ENCODE assay signal across 9 mouse cellular contexts in genomic region chr7:121963883-121964398, GRCm38 (mm10). TPM values are rescaled to one million over a fixed set of nuclear protein-coding genes. Genes with fewer than 3 reads are reported as not detected.
DNase-seq lines count a peak whose midpoint lies in the region; TF ChIP-seq lines count a peak whose summit lies in the region.
"Had no signal": no experiment of that assay in that cellular context is flagged by ENCODE, and none has a peak within 500 bp of the region (broad histone marks: within the 10 kb centered on the region; RNA-seq: fewer than 3 reads in every experiment).

No protein-coding gene starts in this region.

- intact Hi-C loops in gastrocnemius, adult 2 months (cut with DNase I): loop anchor here (1.0 to 5.0 kb wide), 2 partner anchors 67 to 230 kb away; partner anchors contain the start of gene Scnn1g

- no peak overlapping the region for H3K4me3 ChIP-seq in gastrocnemius, adult 2 months
- H3K4me3 ChIP-seq: midbrain, embryonic 12.5 days had no signal

- no peak overlapping the region for H3K27ac ChIP-seq in gastrocnemius, adult 2 months
- H3K27ac ChIP-seq: midbrain, embryonic 12.5 days had no signal

- DNase-seq in gastrocnemius, adult 2 months: no peak
- no peak for DNase-seq in gastrocnemius, adult 8-10 months (ENCODE audit: low spot score in 2 of 2)
- peak; percentile 25 for DNase-seq in urinary bladder, postnatal 25 days (ENCODE audit: low spot score)
- no peak for DNase-seq in urinary bladder, postnatal 4 days (ENCODE audit: low spot score in 2 of 2)
- DNase-seq in embryo, embryonic 9.5 days (ENCODE audit: extremely low spot score): peak; percentile 34
- peak; percentile 31 to 66 for DNase-seq in layer of hippocampus, postnatal 10 days (ENCODE audit: low spot score in 2 of 2)
- peak; percentile 22 for DNase-seq in right cerebral cortex, postnatal 14 days
- no peak for DNase-seq in ovary, postnatal 36 days (ENCODE audit: low spot score)

- peak; percentile 91 for TF ChIP-seq CTCF in gastrocnemius, adult 2 months (IDR thresholded peaks at IDR 0.05)

RNA-seq across cellular contexts. Expression of gene Cog7, which starts 17.6 kb away (rescaled TPM):
- total RNA-seq in gastrocnemius, adult 2 months (2021): 10 to 100 TPM; 10.5 to 13.9 TPM
- total RNA-seq in gastrocnemius, adult 8-10 months (2022): 10 to 100 TPM; 11.1 to 11.9 (median 11.6) TPM
- total RNA-seq in layer of hippocampus, postnatal 10 days (2021): 10 to 100 TPM; 33.7 to 34.6 TPM

RNA-seq across cellular contexts. Expression of gene Gga2, which starts 57.1 kb away (rescaled TPM):
- total RNA-seq in gastrocnemius, adult 2 months (2021): 10 to 100 TPM; 12.2 to 13.5 TPM
- total RNA-seq in gastrocnemius, adult 8-10 months (2022): 10 to 100 TPM; 13.3 to 17.0 (median 15.2) TPM
- 10 to 100 TPM; 34.1 to 36.0 TPM for total RNA-seq in layer of hippocampus, postnatal 10 days (2021)

Comparison
In these comparisons a context has a peak if more than half of its experiments do, and no peak if none do; other contexts are left out.
1. DNase-seq: peak in urinary bladder, postnatal 25 days (single experiment), embryo, embryonic 9.5 days (single experiment), layer of hippocampus, postnatal 10 days (2 of 2) and right cerebral cortex, postnatal 14 days (single experiment); none in gastrocnemius, adult 2 months (single experiment), gastrocnemius, adult 8-10 months (0 of 2), urinary bladder, postnatal 4 days (0 of 2) and ovary, postnatal 36 days (single experiment).